Mouse (Mus musculus) liver, embryonic 14.5 days (tissue): ENCODE measurements at regions not wholly inside any gene's neighbourhood (a gene's known extent, or its start where the extent isn't known, plus 50 kb on each side); places are given as distances from the start of the nearest gene placed in this dataset.

Experiments
- CTCF ChIP-seq: IDR thresholded peaks from 2 replicates; pipeline ENCODE4 v1.5.1; 2016; ENCODE audit warnings: antibody characterized with exemption, low read depth, control low read depth
- EP300 ChIP-seq: IDR thresholded peaks from 2 replicates; pipeline ENCODE4 v1.6.1; 2016; ENCODE audit warnings: antibody characterized with exemption, low read depth

- TF ChIP-seq CTCF, result no peak
- no peak for TF ChIP-seq EP300
These were observed 127.3 kb upstream of the Prr30 start for GRCm38 (mm10) chr14:101327421-101327820.
